Mouse (Mus musculus) C2C12 (cell line): ENCODE measurements around the gene Akap8. TPM values are rescaled to one million over a fixed set of nuclear protein-coding genes. Genes with fewer than 3 reads are reported as not detected.

Experiments used
- H3K27me3 ChIP-seq: one replicate; pipeline ENCODE4 v1.6.1; 2011; ENCODE audit not compliant: control insufficient read depth, insufficient read depth, insufficient read length
- H3K36me3 ChIP-seq: one replicate; pipeline ENCODE4 v1.6.1; 2011; ENCODE audit not compliant: control insufficient read depth, insufficient read depth
- H3K4me3 ChIP-seq: one replicate; pipeline ENCODE4 v1.5.1; 2011; ENCODE audit warnings: mild to moderate bottlenecking, control low read depth; ENCODE audit not compliant: poor library complexity, insufficient read depth, severe bottlenecking
- H3K79me2 ChIP-seq: one replicate; pipeline ENCODE4 v1.6.1; 2011; ENCODE audit not compliant: control insufficient read depth, insufficient read depth
- H3K79me3 ChIP-seq: one replicate; pipeline ENCODE4 v1.6.1; 2011; ENCODE audit warnings: low read depth, control low read depth
- H3ac ChIP-seq: one replicate; pipeline ENCODE3; 2011; ENCODE audit warnings: low read depth; ENCODE audit not compliant: control insufficient read depth, insufficient read length
- CEBPB ChIP-seq: IDR thresholded peaks from one replicate; pipeline ENCODE4 v1.6.1; 2011; ENCODE audit warnings: low read depth, mild to moderate bottlenecking, control low read depth, moderate library complexity
- CTCF ChIP-seq: IDR thresholded peaks from one replicate; pipeline ENCODE4 v1.5.1; 2011; ENCODE audit not compliant: control insufficient read depth, insufficient read depth, insufficient read length
- FOSL1 ChIP-seq: IDR thresholded peaks from one replicate; pipeline ENCODE4 v1.8.0; 2011; ENCODE audit warnings: mild to moderate bottlenecking, low read length; ENCODE audit not compliant: poor library complexity, insufficient read depth, severe bottlenecking
- MAX ChIP-seq: IDR thresholded peaks from one replicate; pipeline ENCODE4 v1.6.1; 2011; ENCODE audit warnings: mild to moderate bottlenecking, control low read depth
- MYOD1 ChIP-seq: IDR thresholded peaks from one replicate; pipeline ENCODE4 v1.6.1; 2011; ENCODE audit warnings: low read depth; ENCODE audit not compliant: control insufficient read depth, insufficient read length
- MYOG ChIP-seq: IDR thresholded peaks from one replicate; pipeline ENCODE4 v1.6.1; 2011; ENCODE audit not compliant: control insufficient read depth, insufficient read length; ENCODE audit errors: extremely low read depth
- USF1 ChIP-seq: IDR thresholded peaks from one replicate; pipeline ENCODE4 v1.6.1; 2011; ENCODE audit warnings: low read depth, mild to moderate bottlenecking, control low read depth, moderate library complexity
- polyA plus RNA-seq: library from polyadenylated mRNA; unstranded; fragments of >200 nt; fragmentation: generic; extraction: Trizol; gene quantifications from one replicate; pipeline ENCODE4 v1.2.1, GENCODE M21; 2012; ENCODE audit warnings: missing spikeins

Gene Akap8
- polyA plus RNA-seq, 1 experiment = 27.3 TPM

DNA sequence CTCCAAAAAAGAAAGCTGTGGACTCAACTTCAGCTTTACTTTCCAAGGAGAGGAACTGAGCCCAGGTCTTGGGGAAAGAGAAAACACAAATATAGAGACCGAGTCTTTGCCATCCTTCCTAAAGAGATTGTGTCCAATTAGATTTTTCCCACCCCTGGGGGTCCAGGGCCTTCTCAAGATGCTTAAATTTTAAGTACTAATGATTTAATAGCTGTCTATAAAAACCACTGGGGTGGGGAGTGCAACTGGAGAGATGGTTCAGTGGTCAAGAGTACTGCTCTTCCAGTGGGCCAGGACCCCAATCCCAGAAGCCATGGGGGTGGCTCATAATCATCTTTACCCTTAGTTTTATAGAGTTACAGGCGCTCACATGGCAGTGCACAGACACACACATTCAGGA lies 27.4 kb upstream of the Akap8 start:
- Histone ChIP-seq H3K4me3 (no peak overlapping the region), H3K27me3 (no peaks in the 10 kb centered on the region), H3K79me3 (peaks cover 8% of the 10 kb centered on the region), H3K79me2 (peaks cover 34% of the 10 kb centered on the region), H3K36me3 (peaks cover 5% of the 10 kb centered on the region), H3ac (no peak overlapping the region)
- TF ChIP-seq CTCF (no peak), FOSL1 (no peak), CEBPB (no peak), MYOG (no peak), MYOD1 (no peak), USF1 (no peak), MAX (no peak)

- no peaks in the 10 kb centered on the region for H3K79me2 ChIP-seq
- TF ChIP-seq FOSL1 = no peak
- TF ChIP-seq MYOG = no peak
- TF ChIP-seq CTCF = no peak
- no peak for TF ChIP-seq USF1
- no peak for TF ChIP-seq MYOD1
- no peak for TF ChIP-seq CEBPB
- TF ChIP-seq MAX = no peak
- no peaks in the 10 kb centered on the region for H3K79me3 ChIP-seq
- no peak overlapping the region for H3K4me3 ChIP-seq
- H3K27me3 ChIP-seq = no peaks in the 10 kb centered on the region
- no peak overlapping the region for H3ac ChIP-seq
- H3K36me3 ChIP-seq = peaks cover 16% of the 10 kb centered on the region
Measured at GRCm38 (mm10) chr17:32341102-32341501, 20.1 kb upstream of the Akap8 start.

GRCm38 (mm10) chr17:32340110-32340509 lies 19.1 kb upstream of the Akap8 start:
- TF ChIP-seq USF1 (no peak), CEBPB (no peak), CTCF (no peak), MYOG (no peak), FOSL1 (no peak), MAX (no peak), MYOD1 (no peak)
- H3ac ChIP-seq = no peak overlapping the region
- H3K4me3 ChIP-seq = no peak overlapping the region
- no peaks in the 10 kb centered on the region for H3K79me2 ChIP-seq
- H3K27me3 ChIP-seq = no peaks in the 10 kb centered on the region
- H3K36me3 ChIP-seq = peaks cover 23% of the 10 kb centered on the region
- H3K79me3 ChIP-seq = no peaks in the 10 kb centered on the region

DNA sequence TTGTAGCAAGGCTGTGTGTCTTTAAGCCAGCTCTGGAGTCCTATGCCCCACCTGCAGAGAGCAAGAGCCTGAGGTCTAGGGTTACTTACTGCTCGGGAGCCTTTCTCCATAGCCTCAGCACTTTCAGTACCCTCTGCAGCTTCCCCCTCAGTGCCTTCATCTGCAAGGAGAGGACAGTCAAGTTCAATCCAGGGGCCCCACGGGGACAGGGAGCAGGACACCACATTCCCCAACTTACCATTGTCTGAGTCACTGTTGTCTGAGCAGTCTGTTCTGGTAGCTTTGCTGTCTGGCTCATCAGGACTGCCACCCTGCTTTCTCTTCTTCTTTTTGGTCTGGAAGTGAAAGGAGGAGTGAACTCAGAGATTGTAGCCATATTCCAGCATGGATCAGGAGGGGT lies 14.8 kb upstream of the Akap8 start:
- H3K79me3 ChIP-seq = no peaks in the 10 kb centered on the region
- no peak overlapping the region for H3ac ChIP-seq
- peaks cover 33% of the 10 kb centered on the region for H3K36me3 ChIP-seq
- H3K79me2 ChIP-seq = no peaks in the 10 kb centered on the region
- H3K27me3 ChIP-seq = no peaks in the 10 kb centered on the region
- TF ChIP-seq MYOG = no peak
- H3K4me3 ChIP-seq = no peak overlapping the region

GRCm38 (mm10) chr17:32334921-32335320 lies 13.9 kb upstream of the Akap8 start:
- TF ChIP-seq MYOD1 = no peak
- no peak for TF ChIP-seq CEBPB
- no peak for TF ChIP-seq CTCF
- TF ChIP-seq MYOG = no peak
- TF ChIP-seq FOSL1 = no peak
- no peak for TF ChIP-seq MAX
- Histone ChIP-seq H3K36me3 (peaks cover 36% of the 10 kb centered on the region), H3ac (no peak overlapping the region), H3K79me3 (no peaks in the 10 kb centered on the region), H3K27me3 (no peaks in the 10 kb centered on the region), H3K4me3 (no peak overlapping the region), H3K79me2 (no peaks in the 10 kb centered on the region)

DNA sequence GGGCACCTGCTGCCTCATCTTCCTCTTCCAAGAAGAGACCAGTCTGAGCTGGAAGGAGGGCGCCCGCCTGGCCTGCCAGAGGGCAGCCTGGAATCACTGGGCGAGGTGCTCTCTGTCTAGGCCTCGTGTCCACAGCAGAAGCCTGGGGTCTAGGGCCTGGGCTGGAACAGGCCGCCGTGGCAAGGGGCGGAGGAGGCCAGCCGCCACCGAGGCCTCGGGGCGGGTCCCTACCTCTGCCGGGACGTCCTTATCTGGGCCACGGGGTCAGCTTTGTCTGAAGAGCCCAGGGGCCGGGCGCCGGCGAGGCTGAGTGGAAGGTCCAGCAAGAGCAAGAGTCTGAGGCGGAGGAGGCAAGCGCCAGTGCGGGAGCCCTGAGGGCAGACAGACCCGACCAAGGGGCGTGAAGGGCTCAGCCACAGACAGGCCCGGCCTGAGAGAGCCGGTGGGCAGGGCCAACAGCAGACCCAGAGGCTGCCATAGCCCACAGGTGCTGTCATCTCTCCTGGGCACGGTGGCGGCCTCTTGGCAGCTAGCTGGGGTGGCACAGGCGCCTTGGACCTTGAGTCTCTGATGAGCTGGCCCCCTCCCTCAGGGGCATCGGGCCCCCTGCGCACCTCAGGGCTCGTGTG lies 12.8 kb upstream of the Akap8 start:
- peaks cover 37% of the 10 kb centered on the region for H3K36me3 ChIP-seq
- H3K27me3 ChIP-seq = no peaks in the 10 kb centered on the region
- no peak overlapping the region for H3K4me3 ChIP-seq

More for the DNA sequence above, 12.8 kb upstream of the Akap8 start:
- no peak for TF ChIP-seq FOSL1
- no peak for TF ChIP-seq MAX
- TF ChIP-seq CTCF = no peak
- no peak for TF ChIP-seq MYOD1
- TF ChIP-seq USF1 = no peak
- no peak for TF ChIP-seq MYOG
- TF ChIP-seq CEBPB = no peak
- Histone ChIP-seq H3K79me3 (no peaks in the 10 kb centered on the region), H3K79me2 (no peaks in the 10 kb centered on the region), H3ac (no peak overlapping the region)
